Mouse (Mus musculus): ENCODE measurements around the gene Mob1a. TPM values are rescaled to one million over a fixed set of nuclear protein-coding genes. Genes with fewer than 3 reads are reported as not detected.

Gene Mob1a
- polyA plus RNA-seq, 1 experiment from 2014 or later = 34.9 TPM

- peak overlapping the region; percentile 40; the same call in 1 of the 2 replicates for H3K4me2 ChIP-seq
- WGBS (ENCODE audit: insufficient replicate concordance) = 33% methylated on average over 8 of the region's 8 CpGs
- no peak overlapping the region for H3K4me3 ChIP-seq (replicated peaks)
- H3K36me3 ChIP-seq (replicated peaks) = peaks cover 60% of the 10 kb centered on the region
- no peaks in the 10 kb centered on the region for H3K27me3 ChIP-seq
- no peak overlapping the region for H3K9ac ChIP-seq
- peak; percentile 22 for ATAC-seq (ENCODE audit: insufficient read depth)
- H3K4me1 ChIP-seq (replicated peaks) = peaks cover 62% of the 10 kb centered on the region
- H3K27ac ChIP-seq (replicated peaks) = peak overlapping the region; percentile 69
- no peaks in the 10 kb centered on the region for H3K9me3 ChIP-seq (replicated peaks)
Measured at GRCm38 (mm10) chr6:83312514-83312913, 13.3 kb upstream of the Mob1a start.

DNA sequence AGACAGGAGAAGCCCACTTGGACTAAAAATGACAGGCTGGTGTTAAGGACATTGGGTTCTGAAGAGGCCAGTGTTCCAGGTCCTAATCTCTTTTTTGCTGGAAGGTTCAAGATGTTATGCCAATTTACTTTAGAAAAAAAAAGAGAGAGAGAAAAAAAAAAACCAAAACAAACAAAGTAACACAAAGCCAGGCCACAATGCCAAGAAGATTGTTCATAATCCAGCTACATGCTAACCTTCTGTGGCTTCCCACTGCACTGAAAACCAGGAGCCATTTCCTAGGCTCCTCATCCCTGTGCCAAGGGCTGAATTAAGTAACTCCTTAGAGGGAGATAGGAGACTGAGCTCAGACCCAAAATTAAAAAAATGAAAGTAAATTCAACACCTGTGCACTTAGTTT, 10.5 kb upstream of the Mob1a start:
- Histone ChIP-seq H3K36me3 (replicated peaks) (peaks cover 33% of the 10 kb centered on the region), H3K27me3 (no peaks in the 10 kb centered on the region), H3K27ac (replicated peaks) (peak overlapping the region; percentile 85), H3K4me3 (replicated peaks) (peak overlapping the region; percentile 88), H3K9me3 (replicated peaks) (no peaks in the 10 kb centered on the region), H3K9ac (peak overlapping the region; percentile 39), H3K4me2 (peak overlapping the region; percentile 87), H3K4me1 (replicated peaks) (peaks cover 71% of the 10 kb centered on the region)
- no peak for ATAC-seq (ENCODE audit: insufficient read depth)

DNA sequence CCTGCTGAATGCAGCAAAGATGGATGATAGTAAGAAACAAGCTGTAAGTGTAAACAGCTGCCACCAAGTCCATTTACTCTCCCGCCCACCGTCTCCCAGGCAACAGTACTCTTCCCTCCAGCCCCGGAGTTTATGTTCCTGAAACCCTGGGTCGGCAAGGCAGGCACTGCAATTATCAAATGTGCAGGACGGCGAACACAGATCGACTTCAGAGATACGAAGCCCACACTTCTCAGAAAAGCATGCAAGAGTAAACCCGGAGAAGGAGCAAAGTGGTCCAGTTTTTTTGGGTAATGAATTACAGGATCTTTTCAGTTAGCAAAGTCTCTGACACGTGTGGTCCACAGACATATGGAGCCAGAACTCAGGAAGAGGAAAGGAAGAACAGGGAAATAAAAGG, 9.8 kb upstream of the Mob1a start:
- Histone ChIP-seq H3K36me3 (replicated peaks) (peaks cover 26% of the 10 kb centered on the region), H3K27ac (replicated peaks) (peak overlapping the region; percentile 85), H3K9ac (peak overlapping the region; percentile 87), H3K4me2 (peak overlapping the region; percentile 87), H3K4me1 (replicated peaks) (peaks cover 66% of the 10 kb centered on the region), H3K27me3 (no peaks in the 10 kb centered on the region), H3K9me3 (replicated peaks) (no peaks in the 10 kb centered on the region), H3K4me3 (replicated peaks) (peak overlapping the region; percentile 88)
- WGBS (ENCODE audit: insufficient replicate concordance) = 3% methylated on average over 10 of the region's 10 CpGs
- ATAC-seq (ENCODE audit: insufficient read depth) = no peak

GRCm38 (mm10) chr6:83317108-83317741, 8.6 kb upstream of the Mob1a start:
- Histone ChIP-seq H3K27me3 (no peaks in the 10 kb centered on the region), H3K4me1 (replicated peaks) (peaks cover 57% of the 10 kb centered on the region), H3K9ac (peak overlapping the region; percentile 87), H3K9me3 (replicated peaks) (no peaks in the 10 kb centered on the region), H3K27ac (replicated peaks) (peak overlapping the region; percentile 85), H3K4me2 (peak overlapping the region; percentile 87), H3K36me3 (replicated peaks) (peaks cover 14% of the 10 kb centered on the region), H3K4me3 (replicated peaks) (peak overlapping the region; percentile 88)
- ATAC-seq (ENCODE audit: insufficient read depth) = peak; percentile 97
- under 1% methylated on average over 52 of the region's 52 CpGs for WGBS (ENCODE audit: insufficient replicate concordance)

DNA sequence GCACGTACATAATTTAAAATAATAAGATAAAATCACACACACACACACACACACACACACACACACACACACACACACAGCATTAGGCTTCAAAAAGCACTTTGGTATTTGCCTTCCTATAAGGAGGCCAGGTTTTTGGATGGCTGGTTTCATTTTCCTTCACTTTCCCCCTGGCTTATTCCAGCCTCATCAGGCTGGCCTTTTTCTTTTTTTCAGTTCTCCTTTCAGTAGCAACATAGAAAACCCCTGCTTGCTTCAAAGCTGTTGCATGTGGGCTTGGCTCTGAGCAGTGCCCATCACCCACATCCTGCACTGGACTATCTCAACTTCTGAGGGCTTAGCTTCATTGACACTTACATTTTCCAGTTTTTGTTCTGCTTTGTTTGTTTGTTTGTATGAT, 3.9 kb upstream of the Mob1a start:
- Histone ChIP-seq H3K9me3 (replicated peaks) (no peaks in the 10 kb centered on the region), H3K27ac (replicated peaks) (no peak overlapping the region), H3K4me2 (no peak overlapping the region), H3K4me1 (replicated peaks) (peaks cover 36% of the 10 kb centered on the region), H3K27me3 (no peaks in the 10 kb centered on the region), H3K9ac (no peak overlapping the region), H3K4me3 (replicated peaks) (no peak overlapping the region), H3K36me3 (replicated peaks) (peaks cover 5% of the 10 kb centered on the region; the same call in 1 of the 2 replicates)
- WGBS (ENCODE audit: insufficient replicate concordance) = 60% methylated on average over 1 of the region's 1 CpGs
- no peak for ATAC-seq (ENCODE audit: insufficient read depth)

- Histone ChIP-seq H3K36me3 (replicated peaks) (peaks cover 7% of the 10 kb centered on the region), H3K4me3 (replicated peaks) (no peak overlapping the region), H3K9ac (no peak overlapping the region), H3K9me3 (replicated peaks) (no peaks in the 10 kb centered on the region), H3K4me2 (0 out of 2 replicates have a peak overlapping the region, but pooled peaks have one; percentile 26), H3K4me1 (replicated peaks) (peaks cover 37% of the 10 kb centered on the region), H3K27me3 (no peaks in the 10 kb centered on the region), H3K27ac (replicated peaks) (peak overlapping the region; percentile 10; the same call in 1 of the 2 replicates)
- no peak for ATAC-seq (ENCODE audit: insufficient read depth)
- WGBS (ENCODE audit: insufficient replicate concordance) = 57% methylated on average over 2 of the region's 2 CpGs
Measured at GRCm38 (mm10) chr6:83322794-83323193, 3.0 kb upstream of the Mob1a start.

DNA sequence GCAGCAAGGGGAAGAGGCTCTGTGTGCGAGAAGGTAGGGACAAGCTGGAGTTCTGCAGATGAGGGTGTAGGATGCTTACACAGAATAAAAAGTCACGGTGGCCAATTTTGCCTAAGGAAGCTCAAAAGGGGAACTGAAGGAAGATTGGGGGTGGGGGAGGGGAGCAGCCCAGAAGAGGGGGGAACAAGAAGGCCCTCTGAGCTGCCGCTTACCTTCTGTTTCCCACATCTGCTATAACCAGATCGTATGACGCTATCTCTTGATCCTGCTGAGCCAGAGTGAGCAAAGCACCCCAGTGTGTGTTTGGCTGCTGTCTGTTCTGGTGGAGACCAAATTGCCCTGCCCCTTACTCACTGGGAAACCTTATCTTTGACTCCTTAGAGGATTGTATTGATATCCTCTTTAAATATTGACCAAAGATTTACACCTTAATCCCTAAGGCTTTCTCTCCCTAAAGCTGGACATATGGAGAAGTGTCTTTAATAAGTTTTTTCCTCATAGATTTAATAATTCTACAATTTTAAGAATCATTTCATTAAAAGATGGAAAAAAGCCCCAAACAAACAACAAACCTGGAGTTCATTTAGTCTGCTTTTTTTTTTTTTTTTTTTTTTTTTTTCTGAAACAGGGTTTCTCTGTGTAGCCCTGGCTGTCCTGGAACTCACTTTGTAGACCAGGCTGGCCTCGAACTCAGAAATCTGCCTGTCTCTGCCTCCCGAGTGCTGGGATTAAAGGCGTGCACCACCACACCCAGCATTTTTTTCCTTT, 2.0 kb upstream of the Mob1a start:
- Histone ChIP-seq H3K36me3 (replicated peaks) (peaks cover 15% of the 10 kb centered on the region), H3K9ac (no peak overlapping the region; the same call in 1 of the 2 replicates), H3K27me3 (no peaks in the 10 kb centered on the region), H3K4me3 (replicated peaks) (0 out of 2 replicates have a peak overlapping the region, but pooled peaks have one; percentile 20), H3K4me1 (replicated peaks) (peaks cover 38% of the 10 kb centered on the region), H3K9me3 (replicated peaks) (no peaks in the 10 kb centered on the region), H3K27ac (replicated peaks) (peak overlapping the region; percentile 10), H3K4me2 (peak overlapping the region; percentile 75)
- no peak for ATAC-seq (ENCODE audit: insufficient read depth)
- WGBS (ENCODE audit: insufficient replicate concordance) = 49% methylated on average over 8 of the region's 8 CpGs

- peak overlapping the region; percentile 99 for H3K27ac ChIP-seq (replicated peaks)
- peak overlapping the region; percentile 91 for H3K4me3 ChIP-seq (replicated peaks)
- WGBS (ENCODE audit: insufficient replicate concordance) = 4% methylated on average over 6 of the region's 6 CpGs
- peak overlapping the region; percentile 75 for H3K4me2 ChIP-seq
- peak; percentile 10 for ATAC-seq (ENCODE audit: insufficient read depth)
- peak overlapping the region; percentile 95 for H3K9ac ChIP-seq
- peaks cover 38% of the 10 kb centered on the region for H3K4me1 ChIP-seq (replicated peaks)
- H3K36me3 ChIP-seq (replicated peaks) = peaks cover 40% of the 10 kb centered on the region
- no peaks in the 10 kb centered on the region for H3K27me3 ChIP-seq
- H3K9me3 ChIP-seq (replicated peaks) = no peaks in the 10 kb centered on the region
Measured at GRCm38 (mm10) chr6:83326394-83326736, 549 bp downstream of the Mob1a start.

GRCm38 (mm10) chr6:83326761-83327160, 945 bp downstream of the Mob1a start:
- Histone ChIP-seq H3K4me3 (replicated peaks) (peak overlapping the region; percentile 91), H3K36me3 (replicated peaks) (peaks cover 43% of the 10 kb centered on the region), H3K4me1 (replicated peaks) (peaks cover 38% of the 10 kb centered on the region), H3K27ac (replicated peaks) (peak overlapping the region; percentile 99), H3K4me2 (peak overlapping the region; percentile 75), H3K9ac (peak overlapping the region; percentile 95), H3K9me3 (replicated peaks) (no peaks in the 10 kb centered on the region), H3K27me3 (no peaks in the 10 kb centered on the region)
- ATAC-seq (ENCODE audit: insufficient read depth) = no peak
- WGBS (ENCODE audit: insufficient replicate concordance) = 23% methylated on average over 6 of the region's 6 CpGs

- ATAC-seq (ENCODE audit: insufficient read depth) = no peak
- Histone ChIP-seq H3K4me1 (replicated peaks) (peaks cover 34% of the 10 kb centered on the region), H3K4me3 (replicated peaks) (peak overlapping the region; percentile 91), H3K27ac (replicated peaks) (no peak overlapping the region), H3K27me3 (no peaks in the 10 kb centered on the region), H3K9ac (peak overlapping the region; percentile 95; the same call in 1 of the 2 replicates), H3K4me2 (peak overlapping the region; percentile 75), H3K9me3 (replicated peaks) (no peaks in the 10 kb centered on the region), H3K36me3 (replicated peaks) (peaks cover 53% of the 10 kb centered on the region)
- 83% methylated on average over 3 of the region's 3 CpGs for WGBS (ENCODE audit: insufficient replicate concordance)
Measured at GRCm38 (mm10) chr6:83327591-83328190, 1.9 kb downstream of the Mob1a start.

DNA sequence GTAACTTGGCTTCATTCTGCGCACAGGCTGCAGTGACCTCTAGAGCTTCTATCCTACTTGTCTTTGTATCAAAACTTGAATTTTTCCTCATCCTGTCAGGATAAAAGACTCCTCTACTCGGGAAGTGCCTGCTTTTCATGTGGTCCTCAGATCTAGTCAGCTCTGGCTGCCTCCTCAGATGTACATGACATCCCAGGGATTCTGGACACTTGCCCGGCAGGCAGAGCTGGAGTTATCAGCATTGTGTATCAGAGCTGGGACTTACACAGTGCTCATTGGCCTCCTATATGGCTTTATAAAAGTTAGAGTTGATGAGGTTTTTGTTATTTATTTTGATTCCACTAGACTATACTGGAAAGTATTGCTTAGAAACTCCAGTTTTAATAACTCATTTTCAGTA, 15.6 kb downstream of the Mob1a start:
- H3K4me2 ChIP-seq = no peak overlapping the region
- ATAC-seq (ENCODE audit: insufficient read depth) = no peak
- no peaks in the 10 kb centered on the region for H3K9me3 ChIP-seq (replicated peaks)
- H3K4me1 ChIP-seq (replicated peaks) = no peaks in the 10 kb centered on the region
- H3K4me3 ChIP-seq (replicated peaks) = no peak overlapping the region
- no peak overlapping the region for H3K27ac ChIP-seq (replicated peaks)
- 71% methylated on average over 3 of the region's 3 CpGs for WGBS (ENCODE audit: insufficient replicate concordance)
- H3K36me3 ChIP-seq (replicated peaks) = peaks cover 74% of the 10 kb centered on the region
- no peaks in the 10 kb centered on the region for H3K27me3 ChIP-seq
- no peak overlapping the region for H3K9ac ChIP-seq
